Mouse (Mus musculus): ENCODE data around the gene Nop56. TPM values are rescaled to one million over a fixed set of nuclear protein-coding genes. Genes with fewer than 3 reads are reported as not detected.

The Nop56 gene
- polyA plus RNA-seq, 1 experiment = 375 TPM

DNA sequence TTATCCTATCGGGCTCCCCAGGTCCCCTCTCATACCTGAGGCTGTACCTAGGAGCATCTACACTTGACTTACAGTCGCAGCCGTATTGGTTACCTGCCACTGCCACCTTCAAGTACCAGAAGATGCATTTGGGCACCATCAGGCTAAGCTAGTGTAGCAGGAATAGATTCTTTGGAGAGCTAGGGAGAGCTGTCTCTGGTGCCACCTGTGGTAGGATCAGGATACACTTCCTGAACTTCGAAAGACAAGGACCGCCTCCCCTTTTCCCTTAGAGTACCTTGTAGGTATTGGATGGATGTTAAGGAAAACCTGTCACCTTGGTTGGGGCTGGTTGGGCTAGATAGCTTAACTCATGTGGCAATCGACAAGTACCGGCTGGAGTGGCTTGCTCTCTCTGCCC, 6.2 kb upstream of the Nop56 start:
- Histone ChIP-seq H3K4me1 (ENCODE audit: control insufficient read depth, insufficient read depth, low read length) (no peaks in the 10 kb centered on the region; the same call in 1 of the 2 replicates), H3K27ac (ENCODE audit: control insufficient read depth, insufficient read depth, low read depth, low read length, poor library complexity) (no peak overlapping the region), H3K4me3 (replicated peaks; ENCODE audit: control insufficient read depth, low read depth, low read length) (no peak overlapping the region)
- WGBS = 76% methylated on average over 7 of the region's 7 CpGs
- TF ChIP-seq POLR2A (IDR thresholded peaks at IDR 0.05; ENCODE audit: borderline replicate concordance, control insufficient read depth, low read depth, low read length) (no peak), CTCF (IDR thresholded peaks at IDR 0.05; ENCODE audit: control insufficient read depth, insufficient read depth, low read length) (no peak)

DNA sequence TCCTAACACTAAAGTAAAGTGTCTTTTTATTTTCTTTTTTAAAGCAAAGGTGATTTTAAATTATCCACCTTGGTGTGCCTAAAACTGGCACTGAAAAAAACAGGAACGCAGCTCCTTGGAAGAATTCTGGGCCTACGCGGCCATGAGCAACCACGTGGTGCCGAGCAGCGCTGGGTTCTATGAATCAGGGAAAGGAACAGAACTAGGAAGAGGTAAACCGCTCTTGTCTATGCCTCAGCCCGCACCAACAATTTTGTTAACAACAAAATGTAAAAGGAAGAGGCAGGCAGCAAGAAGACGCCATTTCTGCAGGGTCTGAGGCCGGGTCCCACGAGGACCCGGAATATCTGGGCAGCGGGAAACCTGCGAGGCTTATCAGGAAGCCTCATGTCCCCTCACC, 498 bp upstream of the Nop56 start:
- 1% methylated on average over 14 of the region's 14 CpGs for WGBS
- H3K4me3 ChIP-seq (replicated peaks; ENCODE audit: control insufficient read depth, low read depth, low read length) = peak overlapping the region; percentile 88
- peak overlapping the region; percentile 74 for H3K27ac ChIP-seq (ENCODE audit: control insufficient read depth, insufficient read depth, low read depth, low read length, poor library complexity)
- TF ChIP-seq POLR2A (IDR thresholded peaks at IDR 0.05; ENCODE audit: borderline replicate concordance, control insufficient read depth, low read depth, low read length) (no peak), CTCF (IDR thresholded peaks at IDR 0.05; ENCODE audit: control insufficient read depth, insufficient read depth, low read length) (no peak)
- H3K4me1 ChIP-seq (ENCODE audit: control insufficient read depth, insufficient read depth, low read length) = peaks cover 3% of the 10 kb centered on the region; the same call in 1 of the 2 replicates

DNA sequence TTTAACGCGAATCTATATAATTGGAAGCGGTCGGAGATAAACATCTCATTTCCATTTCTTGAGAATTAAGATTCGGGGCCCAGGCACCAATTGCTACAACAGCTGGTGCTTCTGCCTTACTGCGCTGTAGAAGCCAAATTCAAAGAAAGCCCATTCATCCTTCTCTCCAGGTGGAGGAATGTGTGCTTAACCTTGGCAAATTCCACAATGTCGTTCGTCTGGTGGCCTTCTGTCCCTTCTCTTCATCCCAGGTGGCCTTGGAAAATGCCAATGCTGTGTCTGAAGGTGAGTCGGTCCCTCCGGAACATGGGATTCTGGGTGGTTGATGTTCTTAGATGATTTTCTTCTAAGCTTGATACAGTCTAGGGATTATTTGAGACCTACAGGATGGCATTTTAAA, 632 bp downstream of the Nop56 start:
- Histone ChIP-seq H3K27ac (ENCODE audit: control insufficient read depth, insufficient read depth, low read depth, low read length, poor library complexity) (no peak overlapping the region), H3K4me1 (ENCODE audit: control insufficient read depth, insufficient read depth, low read length) (peaks cover 3% of the 10 kb centered on the region; the same call in 1 of the 2 replicates), H3K4me3 (replicated peaks; ENCODE audit: control insufficient read depth, low read depth, low read length) (peak overlapping the region; percentile 92)
- 2% methylated on average over 10 of the region's 10 CpGs for WGBS
- no peak for TF ChIP-seq POLR2A (IDR thresholded peaks at IDR 0.05; ENCODE audit: borderline replicate concordance, control insufficient read depth, low read depth, low read length)

DNA sequence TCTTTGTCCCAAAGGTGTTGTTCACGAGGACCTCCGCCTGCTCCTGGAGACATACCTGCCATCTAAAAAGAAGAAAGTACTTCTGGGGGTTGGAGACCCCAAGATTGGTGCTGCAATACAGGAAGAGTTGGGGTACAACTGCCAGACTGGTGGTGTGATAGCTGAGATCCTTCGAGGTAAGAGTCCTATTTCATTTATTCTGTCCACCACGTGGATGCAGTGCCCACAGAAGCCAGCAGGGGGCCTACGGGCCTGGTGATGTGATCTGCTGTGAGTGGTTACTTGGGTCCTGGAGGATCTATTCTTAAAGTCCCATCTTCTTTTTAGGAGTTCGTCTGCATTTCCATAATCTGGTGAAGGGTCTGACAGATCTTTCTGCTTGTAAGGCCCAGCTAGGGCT, 1.4 kb downstream of the Nop56 start:
- Histone ChIP-seq H3K4me1 (ENCODE audit: control insufficient read depth, insufficient read depth, low read length) (peaks cover 3% of the 10 kb centered on the region; the same call in 1 of the 2 replicates), H3K27ac (ENCODE audit: control insufficient read depth, insufficient read depth, low read depth, low read length, poor library complexity) (no peak overlapping the region), H3K4me3 (replicated peaks; ENCODE audit: control insufficient read depth, low read depth, low read length) (peak overlapping the region; percentile 18)
- 39% methylated on average over 6 of the region's 6 CpGs for WGBS
- TF ChIP-seq POLR2A (IDR thresholded peaks at IDR 0.05; ENCODE audit: borderline replicate concordance, control insufficient read depth, low read depth, low read length) (no peak), CTCF (IDR thresholded peaks at IDR 0.05; ENCODE audit: control insufficient read depth, insufficient read depth, low read length) (peak; percentile 71)

DNA sequence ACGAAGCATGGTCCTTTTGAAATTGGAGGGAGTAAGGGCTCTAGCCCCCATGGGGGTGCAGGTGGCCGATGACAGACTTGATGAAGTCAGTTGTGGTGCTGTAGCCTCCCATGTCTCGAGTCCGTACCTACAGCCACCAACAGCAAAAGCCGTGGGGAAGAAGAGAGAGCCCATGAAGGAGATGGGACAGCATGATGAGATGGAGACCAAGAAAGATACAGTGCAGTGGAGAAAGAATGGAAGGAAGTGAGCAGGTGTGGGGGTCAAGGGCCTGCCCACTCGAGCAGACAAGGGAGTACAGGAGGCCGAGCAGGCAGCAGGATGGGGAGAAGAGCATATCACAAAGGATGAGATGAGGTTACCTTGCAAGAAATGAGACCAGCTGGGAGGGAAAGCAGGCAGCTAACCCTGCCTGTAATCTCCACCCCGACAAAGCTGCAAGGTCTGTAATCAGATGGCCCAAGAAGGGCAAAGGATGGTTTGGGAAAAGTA, 5.4 kb downstream of the Nop56 start:
- TF ChIP-seq CTCF (IDR thresholded peaks at IDR 0.05; ENCODE audit: control insufficient read depth, insufficient read depth, low read length) (no peak), POLR2A (IDR thresholded peaks at IDR 0.05; ENCODE audit: borderline replicate concordance, control insufficient read depth, low read depth, low read length) (no peak)
- no peak overlapping the region for H3K27ac ChIP-seq (ENCODE audit: control insufficient read depth, insufficient read depth, low read depth, low read length, poor library complexity)
- H3K4me1 ChIP-seq (ENCODE audit: control insufficient read depth, insufficient read depth, low read length) = peaks cover 3% of the 10 kb centered on the region; the same call in 1 of the 2 replicates
- 57% methylated on average over 8 of the region's 8 CpGs for WGBS
- no peak overlapping the region for H3K4me3 ChIP-seq (replicated peaks; ENCODE audit: control insufficient read depth, low read depth, low read length)

DNA sequence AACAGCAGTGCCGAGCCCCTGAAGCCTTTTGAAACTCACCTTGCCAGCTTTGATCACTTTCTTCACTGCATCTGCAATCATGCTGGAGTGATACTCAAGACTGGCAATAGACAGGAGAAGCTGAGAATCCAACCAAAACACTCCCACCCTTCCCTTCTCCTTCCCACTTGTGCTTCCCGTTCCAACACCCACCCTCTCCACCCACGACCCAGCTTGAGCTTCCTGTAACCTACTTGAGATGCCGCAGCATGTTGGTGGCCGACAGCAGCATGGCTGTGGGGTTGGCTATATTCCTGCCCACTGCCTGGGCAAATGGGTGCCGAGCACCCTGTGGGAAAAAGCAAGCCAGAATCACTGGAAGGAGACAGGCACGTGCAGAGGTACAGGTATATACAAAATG, 6.0 kb downstream of the Nop56 start:
- 60% methylated on average over 7 of the region's 7 CpGs for WGBS
- no peak for TF ChIP-seq CTCF (IDR thresholded peaks at IDR 0.05; ENCODE audit: control insufficient read depth, insufficient read depth, low read length)
- no peak for TF ChIP-seq POLR2A (IDR thresholded peaks at IDR 0.05; ENCODE audit: borderline replicate concordance, control insufficient read depth, low read depth, low read length)
- Histone ChIP-seq H3K4me1 (ENCODE audit: control insufficient read depth, insufficient read depth, low read length) (peaks cover 3% of the 10 kb centered on the region; the same call in 1 of the 2 replicates), H3K27ac (ENCODE audit: control insufficient read depth, insufficient read depth, low read depth, low read length, poor library complexity) (no peak overlapping the region), H3K4me3 (replicated peaks; ENCODE audit: control insufficient read depth, low read depth, low read length) (no peak overlapping the region)

DNA sequence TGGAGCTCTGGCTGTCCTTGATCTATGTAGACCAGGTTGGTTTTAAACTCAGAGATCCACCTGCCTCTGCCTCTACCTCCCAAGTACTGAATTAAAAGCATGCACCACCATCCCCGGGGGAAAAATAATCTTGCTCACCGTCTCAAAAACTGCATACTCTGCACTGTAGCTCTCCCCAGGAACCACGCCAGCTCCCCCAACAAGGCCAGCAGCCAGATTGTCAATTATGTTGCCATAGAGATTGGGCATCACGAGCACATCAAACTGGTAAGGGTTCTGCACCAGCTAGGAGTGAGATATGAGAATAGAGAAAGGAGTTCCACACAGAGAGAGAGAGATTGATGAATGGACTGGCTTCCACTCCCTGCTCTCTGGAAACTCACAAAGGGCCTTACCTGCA, 6.6 kb downstream of the Nop56 start:
- no peak overlapping the region for H3K27ac ChIP-seq (ENCODE audit: control insufficient read depth, insufficient read depth, low read depth, low read length, poor library complexity)
- no peak overlapping the region for H3K4me3 ChIP-seq (replicated peaks; ENCODE audit: control insufficient read depth, low read depth, low read length)
- TF ChIP-seq POLR2A (IDR thresholded peaks at IDR 0.05; ENCODE audit: borderline replicate concordance, control insufficient read depth, low read depth, low read length) (no peak), CTCF (IDR thresholded peaks at IDR 0.05; ENCODE audit: control insufficient read depth, insufficient read depth, low read length) (no peak)
- 69% methylated on average over 4 of the region's 4 CpGs for WGBS
- H3K4me1 ChIP-seq (ENCODE audit: control insufficient read depth, insufficient read depth, low read length) = no peaks in the 10 kb centered on the region; the same call in 1 of the 2 replicates

DNA sequence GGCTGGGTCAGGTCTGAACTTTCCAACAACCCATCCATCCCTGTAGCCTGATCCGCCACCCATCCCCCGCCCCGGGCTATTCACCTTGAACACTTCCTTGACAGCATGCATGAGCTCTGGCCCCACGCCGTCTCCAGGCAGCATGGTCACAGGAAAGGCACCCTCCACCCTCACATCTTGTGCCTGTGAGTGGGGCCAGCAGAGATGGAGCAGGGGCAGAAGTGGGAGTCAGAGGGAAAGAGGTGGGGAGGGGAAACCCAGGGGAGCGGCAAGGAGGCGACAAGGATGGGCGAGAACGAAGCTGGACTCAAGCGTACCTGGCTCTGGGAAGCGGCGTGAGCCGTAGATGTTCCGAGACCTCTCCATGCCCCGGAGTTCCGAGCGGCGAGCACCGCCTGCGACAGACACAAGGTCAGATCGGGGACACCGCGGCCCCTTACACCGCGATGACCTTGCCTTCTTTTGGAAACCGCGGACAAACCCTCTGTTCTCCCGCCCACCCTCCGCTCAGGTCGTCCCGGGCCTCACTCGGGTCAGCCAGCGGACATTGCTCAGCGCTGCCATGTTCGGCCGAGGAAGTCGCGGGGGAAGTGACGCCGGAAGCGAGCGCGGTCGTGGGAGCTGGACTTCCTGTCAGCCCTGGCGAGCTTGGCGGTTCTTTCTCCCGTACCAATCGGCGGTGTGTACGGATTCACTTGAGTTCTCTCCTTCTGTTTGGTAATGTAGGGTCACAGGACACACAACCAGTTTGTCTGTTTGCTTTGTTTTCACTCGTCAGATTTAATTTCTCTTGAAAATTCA, 9.8 kb downstream of the Nop56 start, which contains the start of gene Idh3b:
Idh3b (minus strand) TSS at position 694 of the 801 bp plus-strand sequence.
- Histone ChIP-seq H3K4me3 (replicated peaks; ENCODE audit: control insufficient read depth, low read depth, low read length) (peak within 1 kb of the TSS; percentile 90), H3K4me1 (ENCODE audit: control insufficient read depth, insufficient read depth, low read length) (no peaks in the 10 kb centered on the region; the same call in 1 of the 2 replicates), H3K27ac (ENCODE audit: control insufficient read depth, insufficient read depth, low read depth, low read length, poor library complexity) (peak within 1 kb of the TSS; percentile 50)
- WGBS = under 1% methylated on average over 51 of the region's 51 CpGs
- TF ChIP-seq POLR2A (IDR thresholded peaks at IDR 0.05; ENCODE audit: borderline replicate concordance, control insufficient read depth, low read depth, low read length) = peak; percentile 82; the same call in 1 of the 2 replicates
- TF ChIP-seq CTCF (IDR thresholded peaks at IDR 0.05; ENCODE audit: control insufficient read depth, insufficient read depth, low read length) = 0 out of 2 replicates have a peak, but pooled peaks have one; percentile 9

All from bone marrow, adult 2 months (tissue).